8 mouse cellular contexts compared by ENCODE assay signal in genomic region chr5:118029420-118029819, GRCm38 (mm10). TPM values are rescaled to one million over a fixed set of nuclear protein-coding genes. Genes with fewer than 3 reads are reported as not detected.
DNase-seq lines count a peak whose midpoint lies in the region; ATAC-seq and TF ChIP-seq lines count a peak whose summit lies in the region.

No protein-coding gene starts in this region.

- peaks cover 49% of the 10 kb centered on the region for H3K27me3 ChIP-seq in kidney, embryonic 16.5 days (ENCODE audit: insufficient read depth, low read length)
- peaks cover 50% of the 10 kb centered on the region for H3K27me3 ChIP-seq in midbrain, embryonic 14.5 days (ENCODE audit: control insufficient read depth, insufficient read depth, low read length)
- peaks cover 17% of the 10 kb centered on the region for H3K27me3 ChIP-seq in thymus, adult 2 months (ENCODE audit: control insufficient read depth, insufficient read depth, low read length)

- intact Hi-C loops in left cerebral cortex, postnatal 10 days (cut with DNase I): no loop called here

- 0 out of 2 replicates have a peak, but pooled peaks have one; percentile 13 for ATAC-seq in kidney, embryonic 16.5 days (ENCODE audit: low FRiP score, low TSS enrichment)
- ATAC-seq in midbrain, embryonic 14.5 days (ENCODE audit: low FRiP score, low TSS enrichment): no peak
- ATAC-seq in erythroid progenitor cell, adult 5-6 weeks (replicated peaks; ENCODE audit: low FRiP score, poor library complexity, severe bottlenecking): no peak

- H3K4me2 ChIP-seq in kidney, embryonic 16.5 days (replicated peaks; ENCODE audit: low read depth, low read length): peak overlapping the region; percentile 100
- H3K4me2 ChIP-seq in midbrain, embryonic 14.5 days (ENCODE audit: low read length): peak overlapping the region; percentile 98

- no peak overlapping the region for H3K27ac ChIP-seq in kidney, embryonic 16.5 days (ENCODE audit: low read length)
- no peak overlapping the region for H3K27ac ChIP-seq in midbrain, embryonic 14.5 days (replicated peaks; ENCODE audit: low read depth, low read length)
- no peak overlapping the region for H3K27ac ChIP-seq in thymus, adult 2 months (ENCODE audit: control insufficient read depth, insufficient read depth, low read length)

- DNase-seq in kidney, postnatal 14 days: no peak
- peak; percentile 65 for DNase-seq in brain, embryonic 14.5 days (ENCODE audit: low read depth)
- peak; percentile 59 to 78 for DNase-seq in frontal cortex, postnatal 25 days (ENCODE audit: low spot score in 2 of 2)
- DNase-seq in left cerebral cortex, postnatal 10 days (ENCODE audit: extremely low spot score in 1 of 2, low spot score in 2 of 2): peak; percentile 56 to 62
- peak; percentile 52 for DNase-seq in midbrain, embryonic 14.5 days
- DNase-seq in thymus, adult 2 months: peak; percentile 81

- no peak for TF ChIP-seq POLR2A in brain, embryonic 14.5 days (IDR thresholded peaks at IDR 0.05; ENCODE audit: borderline replicate concordance, extremely low read depth, insufficient read depth, insufficient read length, poor library complexity, severe bottlenecking)
- peak; percentile 50; the same call in 1 of the 2 replicates for TF ChIP-seq POLR2A in thymus, adult 2 months (IDR thresholded peaks at IDR 0.05; ENCODE audit: control insufficient read depth, extremely low read depth, insufficient read depth, low read length, poor library complexity)

- H3K9ac ChIP-seq in kidney, embryonic 16.5 days (replicated peaks; ENCODE audit: low read length): peak overlapping the region; percentile 7; the same call in 1 of the 2 replicates
- H3K9ac ChIP-seq in midbrain, embryonic 14.5 days (replicated peaks; ENCODE audit: low read length): 0 out of 2 replicates have a peak overlapping the region, but pooled peaks have one; percentile 16

- peaks cover 31% of the 10 kb centered on the region for H3K4me1 ChIP-seq in kidney, embryonic 16.5 days (ENCODE audit: insufficient read depth, low read length)
- H3K4me1 ChIP-seq in midbrain, embryonic 14.5 days (ENCODE audit: control insufficient read depth, insufficient read depth, low read length): peaks cover 15% of the 10 kb centered on the region
- H3K4me1 ChIP-seq in thymus, adult 2 months (replicated peaks; ENCODE audit: control insufficient read depth, insufficient read depth, low read length): peaks cover 53% of the 10 kb centered on the region

- WGBS in kidney, embryonic 16.5 days: 7% methylated on average over 10 of the region's 10 CpGs
- WGBS in midbrain, embryonic 14.5 days: 4% methylated on average over 10 of the region's 10 CpGs
- WGBS in thymus, adult 2 months: under 1% methylated on average over 10 of the region's 10 CpGs

- no peak for TF ChIP-seq CTCF in brain, embryonic 14.5 days (IDR thresholded peaks at IDR 0.05; ENCODE audit: borderline replicate concordance, extremely low read depth, insufficient read depth, insufficient read length)
- TF ChIP-seq CTCF in thymus, adult 2 months (IDR thresholded peaks at IDR 0.05; ENCODE audit: borderline replicate concordance, control insufficient read depth, extremely low read depth, insufficient read depth, low read length, poor library complexity): no peak

- H3K36me3 ChIP-seq in kidney, embryonic 16.5 days (ENCODE audit: insufficient read depth, low read length): no peaks in the 10 kb centered on the region
- H3K36me3 ChIP-seq in midbrain, embryonic 14.5 days (ENCODE audit: control insufficient read depth, insufficient read depth, low read length): no peaks in the 10 kb centered on the region
- no peaks in the 10 kb centered on the region for H3K36me3 ChIP-seq in thymus, adult 2 months (ENCODE audit: control insufficient read depth, insufficient read depth, low read length)

- H3K4me3 ChIP-seq in kidney, embryonic 16.5 days (ENCODE audit: low read length): peak overlapping the region; percentile 69
- H3K4me3 ChIP-seq in midbrain, embryonic 14.5 days (replicated peaks; ENCODE audit: low read depth, low read length): peak overlapping the region; percentile 19; the same call in 1 of the 2 replicates
- H3K4me3 ChIP-seq in thymus, adult 2 months (ENCODE audit: control insufficient read depth, insufficient read depth, low read length): peak overlapping the region; percentile 77

- no peaks in the 10 kb centered on the region for H3K9me3 ChIP-seq in kidney, embryonic 16.5 days (ENCODE audit: low read length)
- H3K9me3 ChIP-seq in midbrain, embryonic 14.5 days (ENCODE audit: control insufficient read depth, low read length): no peaks in the 10 kb centered on the region

RNA-seq across cellular contexts. Expression of gene Tesc, which starts 1.9 kb away (rescaled TPM):
- polyA plus RNA-seq in kidney, embryonic 16.5 days (2015; fragmentation: Nextera tagmentation; extraction: Ambion mirVana): 20.9 and 23.9 TPM in 2 replicates
- 2.6 and 3.0 TPM in 2 replicates for polyA plus RNA-seq in brain, embryonic 14.5 days (2012; rRNA removed)
- 10 to 100 TPM; 21.5 to 27.3 TPM for total RNA-seq in left cerebral cortex, postnatal 10 days (2021)
- 4.4 and 4.9 TPM in 2 replicates for polyA plus RNA-seq in midbrain, embryonic 14.5 days (2014; fragmentation: Nextera tagmentation; extraction: Ambion mirVana)
- polyA plus RNA-seq in thymus, adult 2 months (2012; rRNA removed): 48.4 and 50.5 TPM in 2 replicates
- not detected in 2 replicates for total RNA-seq in erythroid progenitor cell, adult 5-6 weeks (2015; ENCODE audit: low replicate concordance)
- total RNA-seq in erythroid progenitor cell, adult 5-6 weeks (2017; ENCODE audit: low replicate concordance): 0.64 TPM in 1 of 2 replicates, not detected in the other

RNA-seq across cellular contexts. Expression of gene Fbxo21, which starts 52.9 kb away (rescaled TPM):
- 85.6 and 87.5 TPM in 2 replicates for polyA plus RNA-seq in kidney, embryonic 16.5 days (2015; fragmentation: Nextera tagmentation; extraction: Ambion mirVana)
- polyA plus RNA-seq in brain, embryonic 14.5 days (2012; rRNA removed): 171 and 178 TPM in 2 replicates
- total RNA-seq in left cerebral cortex, postnatal 10 days (2021): 100 to 1,000 TPM; 124 to 130 TPM
- polyA plus RNA-seq in midbrain, embryonic 14.5 days (2014; fragmentation: Nextera tagmentation; extraction: Ambion mirVana): 128 and 163 TPM in 2 replicates
- 43.3 and 49.7 TPM in 2 replicates for polyA plus RNA-seq in thymus, adult 2 months (2012; rRNA removed)
- total RNA-seq in erythroid progenitor cell, adult 5-6 weeks (2015; ENCODE audit: low replicate concordance): 6.3 TPM in 1 of 2 replicates, not detected in the other
- 1.0 and 21.4 TPM in 2 replicates for total RNA-seq in erythroid progenitor cell, adult 5-6 weeks (2017; ENCODE audit: low replicate concordance)

Comparison
In these comparisons a context has a peak if more than half of its experiments do, and no peak if none do; other contexts are left out.
1. H3K4me3 ChIP-seq: peak in every context shown above with its lines; median percentile 77 in thymus, adult 2 months; 69 in kidney, embryonic 16.5 days; 19 in midbrain, embryonic 14.5 days.